Mouse (Mus musculus) kidney, postnatal 36 days (tissue): ENCODE data around the gene Net1.
"Not testable (repeated sequence)": the region's sequence is repeated elsewhere in the genome, so short reads cannot be mapped to it uniquely, and the experiment has no call there.

Experiments
- DNase-seq, 2 experiments: peaks; one replicate each; pipeline ENCODE4 v3.0.0; 2021 to 2022; ENCODE audit warnings: mixed read lengths in 2 of 2

The Net1 gene

DNA sequence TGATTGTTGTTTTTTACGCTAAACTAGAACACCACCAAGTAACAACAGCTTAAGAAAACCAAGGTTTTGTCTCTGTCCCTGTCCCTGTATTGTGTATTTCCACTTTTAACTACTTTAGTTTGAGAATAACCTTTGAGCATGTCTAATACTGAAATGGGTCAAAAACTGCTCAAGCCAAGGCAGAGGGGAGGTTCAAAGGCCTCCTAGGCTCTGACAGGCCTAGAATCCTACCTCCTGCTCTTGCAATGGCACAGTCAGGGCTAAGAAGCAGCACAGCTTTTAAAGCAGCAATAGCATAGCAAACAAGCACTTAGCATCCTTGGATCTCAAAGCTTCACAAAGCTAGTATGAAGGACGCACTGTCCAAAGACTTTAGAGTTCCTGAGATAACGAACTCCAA lies 28.9 kb downstream of the Net1 start:
- DNase-seq: peak; percentile 36 to 52

DNA sequence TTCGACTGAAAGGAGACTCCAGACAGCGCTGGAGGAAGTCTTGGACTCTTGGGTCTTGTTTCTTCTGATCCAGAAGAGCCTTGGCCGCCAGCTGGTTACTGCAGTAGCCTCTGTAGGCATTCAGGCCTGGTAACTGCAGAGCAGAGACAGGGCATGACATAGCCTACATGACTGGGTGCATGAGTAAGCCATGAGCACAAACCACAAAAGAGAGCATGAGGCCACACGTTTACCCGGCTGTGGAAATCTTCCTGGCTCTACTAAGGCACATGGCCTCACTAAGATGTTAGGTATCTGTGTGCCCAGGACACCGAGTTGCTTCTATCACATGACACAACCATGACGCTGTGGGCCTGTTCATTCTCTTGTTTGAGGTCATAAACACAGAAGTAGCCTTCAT lies 31.4 kb downstream of the Net1 start:
- DNase-seq: no peak

DNA sequence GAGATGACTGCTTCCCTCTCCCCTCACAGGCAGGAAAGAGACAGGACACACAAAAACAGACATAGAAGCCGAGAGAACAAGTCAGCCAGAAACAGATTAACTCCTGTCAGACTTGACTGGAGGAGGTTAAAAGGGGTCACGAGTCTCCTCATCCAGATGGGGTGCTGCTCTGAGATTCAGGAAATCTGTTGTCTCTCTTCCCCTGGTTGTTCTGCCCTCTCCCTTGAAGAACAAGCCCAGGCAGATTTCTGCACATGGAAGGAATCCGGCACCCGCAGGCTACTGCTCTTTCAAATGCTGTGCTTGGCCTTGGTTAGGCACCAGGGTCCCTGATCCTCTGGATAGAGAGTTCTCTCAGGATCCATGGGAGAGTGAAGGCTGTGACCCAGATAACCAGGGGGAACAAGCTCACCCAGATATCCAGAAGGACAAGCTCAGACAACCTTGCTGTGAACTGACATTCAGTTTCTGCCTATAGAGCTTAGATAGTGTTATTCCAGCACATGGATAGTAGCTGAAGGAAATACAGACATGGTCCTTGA lies 40.3 kb downstream of the Net1 start:
- no peak for DNase-seq

DNA sequence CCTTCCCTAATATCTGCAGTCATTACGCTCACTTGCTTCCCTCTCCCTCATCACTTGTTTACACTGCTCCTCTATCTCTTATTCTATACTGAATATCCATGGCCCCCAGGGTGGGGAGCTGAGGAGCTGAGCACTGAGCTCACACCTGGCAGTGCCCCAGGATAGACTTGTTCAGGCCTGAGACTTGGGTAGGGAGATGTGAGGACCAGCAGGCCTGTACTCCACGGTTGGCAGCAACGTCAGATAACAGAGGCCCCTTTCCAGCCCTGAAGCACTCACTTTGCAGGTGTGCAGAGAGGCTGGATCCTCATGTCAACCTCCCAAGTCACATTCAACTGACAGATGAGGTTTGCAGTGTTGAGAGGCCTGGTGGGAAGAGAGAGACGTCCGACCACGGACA lies 40.8 kb downstream of the Net1 start:
- DNase-seq: no peak

DNA sequence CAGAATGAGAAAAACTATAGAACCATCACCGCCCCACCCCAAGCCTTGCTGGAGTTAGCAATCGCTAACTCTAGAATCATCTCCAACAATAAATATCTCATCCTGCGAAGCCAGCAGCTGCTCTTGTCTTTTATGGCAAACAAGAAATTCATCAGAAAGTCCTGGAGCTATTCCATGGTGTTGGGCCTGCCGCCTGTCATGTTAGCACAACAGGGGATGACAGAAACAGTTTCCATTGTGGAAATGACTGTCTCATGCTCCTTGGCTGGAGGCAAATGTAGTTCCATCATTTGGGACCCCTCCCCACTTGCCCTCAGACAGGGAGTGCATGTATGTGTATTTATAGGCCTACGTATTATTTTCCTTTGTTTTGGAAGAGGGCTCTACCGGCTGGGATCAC lies 41.6 kb downstream of the Net1 start:
- no peak for DNase-seq

DNA sequence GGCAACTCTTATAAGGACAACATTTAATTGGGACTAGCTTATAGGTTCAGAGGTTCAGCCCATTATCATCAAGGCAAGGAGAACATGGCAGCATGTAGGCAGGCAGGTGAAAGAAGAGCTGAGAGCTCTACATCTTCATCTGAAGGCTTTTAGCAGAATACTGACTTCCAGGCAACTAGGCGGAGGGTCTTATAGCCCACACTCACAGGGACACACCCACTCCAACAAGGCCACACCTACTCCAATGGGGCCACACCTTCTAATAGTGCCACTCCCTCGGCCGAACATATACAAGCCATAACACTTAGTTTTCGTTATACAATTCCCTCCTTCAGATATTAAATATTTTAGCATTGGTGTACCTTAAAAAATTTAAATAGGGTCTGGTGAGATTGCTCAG lies 45.2 kb downstream of the Net1 start:
- no peak for DNase-seq

DNA sequence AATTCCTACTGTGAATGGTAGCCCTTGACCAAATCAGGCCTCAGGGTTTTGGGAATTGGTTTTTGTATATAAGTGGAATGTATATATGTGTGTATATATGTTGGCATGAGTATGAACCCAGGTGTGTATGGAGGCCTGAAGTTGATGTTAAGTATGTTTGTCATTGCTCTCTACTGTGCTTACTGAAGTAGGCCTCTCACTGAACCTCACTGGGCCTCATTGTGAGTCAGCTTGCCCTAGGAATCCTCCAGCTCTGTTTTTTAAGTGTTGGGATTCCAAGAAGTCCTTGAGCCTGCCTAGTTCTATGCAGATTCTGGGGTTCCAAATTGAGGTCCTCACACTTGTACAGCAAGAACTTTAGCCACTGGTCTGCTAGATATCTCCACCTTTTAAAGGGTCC lies 48.1 kb downstream of the Net1 start:
- DNase-seq: no peak

DNA sequence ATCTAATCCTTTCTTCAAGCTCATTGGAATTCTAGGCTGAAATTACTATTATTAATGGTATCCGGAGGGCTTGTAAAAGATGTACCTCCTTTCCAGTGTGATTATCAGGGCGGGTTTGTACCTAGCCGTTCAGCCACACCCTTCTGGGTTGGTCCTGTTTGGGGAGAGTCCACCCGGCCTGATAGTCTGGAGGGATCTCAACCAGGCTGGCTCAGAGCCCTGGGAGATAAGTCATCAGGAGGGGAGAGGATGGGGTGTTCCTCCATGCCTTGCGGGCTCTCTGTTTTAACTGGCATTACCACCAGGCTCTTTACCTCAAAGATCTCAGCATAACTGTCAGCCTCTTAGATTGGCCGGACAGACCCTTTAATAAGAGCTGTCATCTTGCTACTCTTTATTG lies 50.9 kb downstream of the Net1 start:
- DNase-seq: no peak

DNA sequence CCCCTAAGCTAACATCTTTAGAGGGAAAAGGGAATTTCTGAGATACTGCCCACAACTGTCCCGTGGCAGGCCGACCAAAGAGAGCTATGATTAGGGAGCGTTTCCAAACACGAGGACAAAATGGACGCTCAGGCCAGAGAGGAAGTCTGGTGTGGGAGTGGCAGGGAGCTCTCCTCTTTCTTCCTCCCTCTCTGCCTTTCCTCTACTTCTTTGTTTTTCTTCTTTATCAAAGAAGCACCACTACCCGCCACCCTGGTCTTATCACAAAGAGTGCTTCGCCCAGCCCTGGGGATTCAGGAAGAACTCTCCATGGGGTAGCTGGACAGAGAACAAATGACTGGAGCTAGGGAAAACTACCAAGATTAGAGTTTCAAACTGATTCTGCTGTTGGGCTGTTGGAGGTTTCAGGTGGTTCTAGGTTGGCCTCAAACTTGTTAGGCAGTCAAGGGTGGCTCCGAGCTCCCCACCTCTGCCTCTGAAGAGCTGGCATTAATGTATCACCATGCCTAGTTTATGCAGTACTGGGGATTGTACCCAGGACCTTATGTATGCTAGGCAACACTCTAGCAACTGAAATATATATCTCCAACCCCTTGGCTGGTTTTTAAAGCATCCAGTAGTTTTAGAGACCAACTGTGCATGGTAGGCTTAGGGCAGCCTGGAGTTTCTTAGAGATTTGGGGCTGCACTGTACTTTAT lies 51.5 kb downstream of the Net1 start:
- DNase-seq: no peak

DNA sequence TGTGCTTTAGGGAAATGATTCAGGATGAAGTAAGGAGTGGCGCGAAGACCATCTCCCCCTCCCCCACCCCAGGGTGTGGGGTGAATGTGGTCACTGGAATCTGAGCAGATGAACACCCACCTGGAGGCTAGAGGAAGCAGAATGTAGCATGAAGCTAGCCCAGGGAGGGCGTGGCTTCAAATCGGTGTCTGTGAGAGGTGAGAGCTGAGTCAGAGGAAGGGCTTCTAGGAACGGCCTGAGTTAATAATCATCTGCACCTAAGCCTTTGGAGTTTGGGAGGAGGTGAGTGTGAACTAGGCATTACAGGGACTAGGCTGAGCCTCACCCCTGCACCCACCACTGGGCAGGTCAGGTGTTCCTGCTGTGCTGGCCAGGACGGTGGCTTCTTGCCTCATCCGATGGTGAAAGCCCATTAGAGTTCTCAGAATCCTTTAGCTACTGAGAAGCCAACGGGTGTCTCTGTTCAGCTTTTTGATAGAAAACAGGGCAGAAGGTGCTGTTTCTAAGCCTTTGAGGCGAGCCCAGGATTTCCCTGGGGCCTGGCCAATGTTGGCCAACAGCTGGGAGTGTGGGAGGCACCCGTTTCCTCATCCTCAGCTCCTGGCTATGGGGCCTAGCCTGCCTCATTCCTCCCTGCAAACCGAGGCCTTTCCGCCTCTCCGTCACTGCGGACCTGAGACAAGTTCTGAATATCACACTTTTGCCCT lies 52.2 kb downstream of the Net1 start:
- DNase-seq: peak; percentile 51 to 61

DNA sequence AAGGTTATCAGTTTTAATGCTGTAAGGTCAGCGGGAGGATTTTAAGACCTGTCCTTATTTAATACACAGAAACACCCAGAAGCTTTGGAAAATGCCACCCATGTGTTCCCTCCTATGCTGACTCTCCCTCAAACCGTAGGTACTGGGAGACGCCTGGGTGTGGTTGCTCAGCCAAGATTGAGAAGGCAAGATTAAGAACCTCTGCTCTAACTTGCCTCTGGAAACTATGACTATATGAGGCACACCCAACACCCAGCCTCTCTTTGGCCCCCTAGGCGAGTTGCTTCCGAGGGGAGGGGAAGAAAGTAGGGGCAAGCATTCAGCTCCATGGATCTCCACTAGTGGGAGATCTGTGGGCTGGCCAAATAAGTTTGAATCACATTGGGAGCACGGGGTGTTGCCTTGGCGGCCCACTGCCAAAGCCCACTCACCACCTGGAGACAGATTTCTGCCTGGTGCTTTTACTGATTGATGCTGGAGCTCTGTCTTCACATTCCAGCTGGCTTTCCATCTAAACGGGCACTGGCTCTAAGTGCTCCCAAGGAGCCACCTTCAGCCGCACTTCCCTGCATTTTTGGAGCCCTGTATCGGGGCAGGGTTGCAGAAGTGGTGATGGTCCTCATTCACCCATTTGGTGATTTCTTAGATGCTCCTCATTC lies 55.0 kb downstream of the Net1 start:
- DNase-seq: no peak

DNA sequence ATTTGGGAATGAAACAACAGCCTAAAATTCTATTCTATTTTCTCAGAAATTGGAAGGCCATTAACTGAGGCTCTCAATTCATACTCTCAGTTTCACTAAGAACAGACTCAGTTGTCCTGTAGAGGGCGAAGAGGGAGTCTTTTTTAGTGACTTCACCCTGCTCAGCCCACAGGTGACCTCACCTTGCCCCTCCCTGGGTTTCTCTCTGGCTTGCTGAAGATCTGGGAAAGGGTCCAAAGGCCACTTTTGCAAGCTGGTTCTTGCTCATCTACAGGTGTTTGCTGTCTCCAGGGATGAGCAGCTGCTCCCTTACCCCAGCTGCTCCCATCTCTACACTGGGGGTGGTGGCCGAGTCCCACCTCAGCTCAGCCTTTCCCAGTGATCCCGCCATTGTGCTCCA lies 55.7 kb downstream of the Net1 start:
- DNase-seq: peak in 1 of 2 experiments; percentile 22

DNA sequence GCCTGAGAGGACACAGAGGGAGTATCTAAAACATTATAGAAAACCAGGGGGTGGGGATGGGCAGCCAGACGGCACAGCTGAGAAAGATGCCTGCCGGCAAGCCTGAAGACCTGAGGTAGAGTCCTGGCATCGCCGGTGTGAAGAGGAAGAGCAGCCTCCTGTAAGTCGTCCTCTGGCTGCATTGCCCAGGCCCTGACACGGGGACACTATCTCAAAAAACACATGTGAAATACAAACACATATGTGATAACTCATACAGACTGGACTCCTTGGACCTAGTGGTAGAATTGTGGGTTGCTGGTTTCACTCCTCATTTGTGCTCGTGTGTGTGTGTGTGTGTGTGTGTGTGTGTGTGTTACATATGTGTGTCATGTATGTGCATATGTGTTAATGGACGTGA lies 56.8 kb downstream of the Net1 start:
- DNase-seq: no peak

DNA sequence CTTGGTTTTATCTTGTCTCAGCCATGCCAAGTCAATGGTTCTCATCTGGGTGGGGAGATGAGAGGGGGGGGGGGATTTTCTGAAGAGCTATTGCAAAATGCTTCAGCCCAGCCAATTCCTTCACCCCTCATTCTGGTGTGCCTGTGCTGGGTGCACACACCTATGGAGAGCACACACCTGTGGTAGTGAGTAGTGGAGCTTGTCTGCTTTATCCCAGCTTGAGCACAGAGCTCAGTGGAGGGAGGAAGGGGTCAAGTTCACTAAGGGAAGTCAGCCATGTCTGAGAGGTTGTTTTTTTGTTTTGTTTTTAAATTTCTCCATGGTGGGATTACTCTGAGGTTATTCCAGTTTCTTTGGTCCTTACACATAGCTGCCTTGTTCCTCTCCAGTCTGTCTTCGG lies 61.8 kb downstream of the Net1 start:
- no peak for DNase-seq

DNA sequence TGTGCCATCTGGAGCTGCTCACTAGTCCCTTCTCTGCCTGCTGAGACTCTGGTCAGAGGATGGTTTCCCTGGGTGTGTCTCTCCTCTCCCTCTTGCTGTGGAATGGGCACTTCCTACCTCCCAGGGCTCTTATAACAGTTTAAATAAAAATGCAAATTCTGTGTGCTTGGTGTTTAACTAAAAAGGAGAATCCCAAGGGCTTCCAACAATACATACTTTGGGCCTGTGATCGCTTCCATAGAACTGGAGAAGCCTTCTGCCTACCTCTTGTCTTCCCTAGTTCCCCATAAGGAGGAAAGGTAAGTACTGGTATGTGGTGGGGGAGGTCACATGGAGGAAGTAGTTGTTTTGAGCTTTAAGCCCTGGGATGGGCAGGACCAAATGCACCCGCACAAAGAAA lies 63.2 kb downstream of the Net1 start:
- no peak for DNase-seq

DNA sequence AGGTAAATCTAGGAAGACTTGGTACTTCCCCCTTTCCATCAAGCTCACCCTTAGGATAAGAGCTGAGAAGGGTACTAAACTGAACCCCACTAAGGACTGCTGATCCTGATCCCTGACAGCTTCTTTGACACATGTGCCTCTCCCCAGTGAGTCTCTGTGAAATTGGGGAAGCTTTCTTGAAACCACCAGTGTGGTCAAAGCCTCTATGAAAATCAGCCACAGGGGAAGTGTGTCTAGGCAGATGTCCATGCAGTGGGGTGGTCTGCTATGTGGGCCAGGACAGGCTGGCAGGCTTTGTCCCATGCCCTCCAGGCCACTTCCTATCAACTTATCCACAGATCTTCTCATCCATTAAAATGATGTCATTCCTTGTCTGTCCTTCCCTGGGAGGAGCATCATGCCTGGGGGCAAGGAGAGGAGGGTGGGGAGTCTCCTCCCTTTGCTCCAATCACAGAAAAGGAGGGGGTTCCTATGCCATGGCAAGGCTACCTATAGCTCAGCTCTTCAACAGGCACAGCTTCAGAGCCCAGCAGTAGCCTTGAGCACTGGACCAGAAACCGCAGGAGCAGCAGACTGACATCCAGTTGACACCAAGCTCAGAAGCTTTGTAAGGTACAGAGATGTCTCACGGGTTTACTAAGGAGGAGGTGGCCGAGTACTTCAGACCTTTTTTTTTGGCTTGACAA lies 64.2 kb downstream of the Net1 start, which contains the start of gene Calm5:
Gene Calm5 (plus strand): TSS at position 526 of the 686 bp plus-strand sequence.
- DNase-seq: not testable (repeated sequence)

DNA sequence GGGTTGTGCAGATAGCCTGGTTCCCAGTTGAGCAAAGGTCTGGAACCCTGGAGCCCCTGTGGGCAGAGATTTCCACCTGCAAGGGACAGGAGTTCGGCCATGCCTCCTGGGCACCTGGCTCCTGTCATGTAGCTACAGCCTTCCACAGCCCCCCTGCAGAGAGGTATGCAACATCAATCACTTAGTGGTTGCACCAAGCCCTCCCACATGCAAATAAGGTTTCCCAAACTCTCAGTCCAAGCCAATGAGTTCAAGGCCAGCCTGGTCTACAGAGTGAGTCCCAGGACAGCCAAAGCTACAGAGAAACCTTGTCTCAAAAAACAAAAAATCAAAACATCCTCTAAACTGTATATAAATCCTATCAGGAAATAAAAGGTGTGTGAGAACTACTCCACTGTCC lies 67.7 kb downstream of the Net1 start:
- DNase-seq: no peak

DNA sequence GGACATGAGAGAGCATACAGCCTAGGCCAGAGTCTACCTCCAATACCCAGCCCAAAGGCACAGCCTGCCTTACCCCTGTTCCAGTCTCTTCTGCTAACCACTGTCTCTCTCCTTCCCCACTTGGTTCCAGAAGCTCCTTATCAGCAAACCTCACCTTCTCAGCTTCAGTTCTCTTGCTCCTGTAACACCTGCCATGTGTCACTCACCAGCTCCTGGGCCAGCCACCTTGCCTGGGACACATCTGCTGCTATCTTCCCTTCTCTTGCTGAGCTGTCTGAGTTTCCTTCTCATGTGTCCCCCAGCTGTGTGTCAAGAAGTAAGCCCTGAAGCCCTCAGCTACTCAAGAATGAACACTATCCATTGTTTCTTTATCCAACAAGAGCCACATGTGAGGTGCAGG lies 77.4 kb downstream of the Net1 start:
- not testable (repeated sequence) for DNase-seq

DNA sequence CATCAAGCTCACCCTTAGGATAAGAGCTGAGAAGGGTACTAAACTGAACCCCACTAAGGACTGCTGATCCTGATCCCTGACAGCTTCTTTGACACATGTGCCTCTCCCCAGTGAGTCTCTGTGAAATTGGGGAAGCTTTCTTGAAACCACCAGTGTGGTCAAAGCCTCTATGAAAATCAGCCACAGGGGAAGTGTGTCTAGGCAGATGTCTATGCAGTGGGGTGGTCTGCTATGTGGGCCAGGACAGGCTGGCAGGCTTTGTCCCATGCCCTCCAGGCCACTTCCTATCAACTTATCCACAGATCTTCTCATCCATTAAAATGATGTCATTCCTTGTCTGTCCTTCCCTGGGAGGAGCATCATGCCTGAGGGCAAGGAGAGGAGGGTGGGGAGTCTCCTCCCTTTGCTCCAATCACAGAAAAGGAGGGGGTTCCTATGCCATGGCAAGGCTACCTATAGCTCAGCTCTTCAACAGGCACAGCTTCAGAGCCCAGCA lies 80.7 kb downstream of the Net1 start, which contains the start of gene Calm4:
Gene Calm4 (plus strand): TSS at position 446 of the 496 bp plus-strand sequence.
- DNase-seq: not testable (repeated sequence)

DNA sequence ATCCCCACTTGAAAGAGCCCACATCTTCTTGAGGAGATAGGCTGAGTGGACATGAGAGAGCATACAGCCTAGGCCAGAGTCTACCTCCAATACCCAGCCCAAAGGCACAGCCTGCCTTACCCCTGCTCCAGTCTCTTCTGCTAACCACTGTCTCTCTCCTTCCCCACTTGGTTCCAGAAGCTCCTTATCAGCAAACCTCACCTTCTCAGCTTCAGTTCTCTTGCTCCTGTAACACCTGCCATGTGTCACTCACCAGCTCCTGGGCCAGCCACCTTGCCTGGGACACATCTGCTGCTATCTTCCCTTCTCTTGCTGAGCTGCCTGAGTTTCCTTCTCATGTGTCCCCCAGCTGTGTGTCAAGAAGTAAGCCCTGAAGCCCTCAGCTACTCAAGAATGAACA lies 84.4 kb downstream of the Net1 start:
- not testable (repeated sequence) for DNase-seq

DNA sequence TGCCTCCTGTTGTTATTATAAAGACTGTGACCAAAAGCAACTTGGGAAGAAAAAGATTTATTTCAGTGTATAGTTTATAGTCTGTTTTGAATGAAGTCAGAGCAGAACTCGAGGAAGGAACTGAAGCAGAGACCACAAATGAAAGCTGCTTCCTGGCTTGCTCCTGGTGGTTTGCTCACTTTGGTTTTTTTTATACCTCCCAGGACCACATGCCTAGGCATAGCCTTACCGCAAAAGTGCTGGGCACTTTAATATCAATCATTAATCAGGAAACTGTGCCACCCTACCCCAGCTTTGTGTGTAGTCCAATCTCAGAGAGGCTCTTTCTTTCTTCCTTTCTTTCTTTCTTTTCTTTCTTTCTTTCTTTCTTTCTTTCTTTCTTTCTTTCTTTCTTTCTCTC lies 85.6 kb downstream of the Net1 start:
- peak in 1 of 2 experiments; percentile 4 for DNase-seq
